Mouse (Mus musculus): ENCODE measurements around the gene Ephb6. TPM values are rescaled to one million over a fixed set of nuclear protein-coding genes. Genes with fewer than 3 reads are reported as not detected.
"Not testable (repeated sequence)": the region's sequence is repeated elsewhere in the genome, so short reads cannot be mapped to it uniquely, and the experiment has no call there.

Ephb6 gene
- total RNA-seq (2021) = 100 to 1,000 TPM; 131 to 163 TPM

DNA sequence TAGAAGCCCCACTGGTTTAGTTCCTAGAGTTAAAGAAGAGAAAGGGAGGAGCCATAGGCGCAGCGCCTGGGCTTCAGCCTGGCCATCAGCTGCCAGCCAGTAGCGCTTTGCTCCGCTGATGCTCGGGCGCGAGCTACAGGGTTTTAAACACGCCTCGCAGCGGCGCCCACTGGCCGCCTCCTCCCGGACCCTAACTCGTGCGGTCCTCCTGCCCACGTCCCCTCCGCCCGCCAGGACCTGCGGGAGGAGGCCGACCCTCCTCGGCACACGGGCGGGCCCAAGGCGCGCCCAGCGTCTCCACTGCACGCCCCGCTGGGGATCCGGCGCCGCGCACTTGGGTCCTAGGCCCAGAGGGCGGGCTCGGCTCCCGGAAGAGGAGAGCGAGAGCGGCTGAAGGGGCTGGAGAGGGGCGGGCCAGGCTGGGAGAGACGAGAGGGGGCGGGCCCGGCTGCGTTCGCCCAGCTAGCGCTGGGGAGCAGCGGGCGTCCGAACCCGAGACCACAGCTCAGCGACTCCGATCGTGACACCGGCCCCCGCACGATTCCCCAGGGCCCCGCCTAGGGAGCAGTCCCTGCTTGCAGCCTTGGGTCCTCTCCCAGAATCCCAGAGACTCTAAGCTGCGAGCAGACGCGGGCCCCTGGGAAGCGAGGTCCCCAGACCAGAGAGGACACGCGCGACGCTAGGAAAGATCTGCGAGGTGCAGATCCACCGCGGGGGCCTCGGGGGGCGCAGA lies at the start of gene Ephb6:
Ephb6 (plus strand) TSS at position 422 of the 733 bp plus-strand sequence.
- DNase-seq (ENCODE audit: extremely low spot score in 1 of 2, low spot score in 2 of 2) = peak; percentile 59 to 88
- intact Hi-C loops (cut with DNase I) = loop anchor here (5.0 kb wide), 1 partner anchor 662 kb away; no protein-coding TSS in a partner anchor

DNA sequence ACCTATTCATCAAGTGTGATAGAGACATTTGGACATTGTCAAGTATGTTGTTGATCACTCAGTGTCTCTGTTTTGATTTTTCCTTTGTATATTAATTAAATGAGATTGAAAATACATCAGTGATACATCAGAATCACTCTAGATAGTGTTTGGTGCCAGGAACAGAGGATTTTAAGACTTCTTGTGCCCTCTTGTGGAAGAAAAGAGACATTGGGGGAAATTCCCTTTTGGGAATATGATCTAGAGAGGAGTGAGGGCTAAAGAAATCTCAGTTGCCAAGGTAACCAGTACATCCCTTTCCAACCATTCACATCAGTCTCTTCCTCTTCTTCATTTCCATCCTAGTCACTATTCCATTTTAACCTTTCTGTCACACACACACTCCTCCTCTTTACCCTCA lies 48.9 kb upstream of the Ephb6 start:
- peak in 1 of 2 experiments; percentile 48 for DNase-seq (ENCODE audit: extremely low spot score in 1 of 2, low spot score in 2 of 2)
- intact Hi-C loops (cut with DNase I) = loop anchor here (5.0 to 10.0 kb wide), 2 partner anchors 362 to 419 kb away; no protein-coding TSS in a partner anchor

DNA sequence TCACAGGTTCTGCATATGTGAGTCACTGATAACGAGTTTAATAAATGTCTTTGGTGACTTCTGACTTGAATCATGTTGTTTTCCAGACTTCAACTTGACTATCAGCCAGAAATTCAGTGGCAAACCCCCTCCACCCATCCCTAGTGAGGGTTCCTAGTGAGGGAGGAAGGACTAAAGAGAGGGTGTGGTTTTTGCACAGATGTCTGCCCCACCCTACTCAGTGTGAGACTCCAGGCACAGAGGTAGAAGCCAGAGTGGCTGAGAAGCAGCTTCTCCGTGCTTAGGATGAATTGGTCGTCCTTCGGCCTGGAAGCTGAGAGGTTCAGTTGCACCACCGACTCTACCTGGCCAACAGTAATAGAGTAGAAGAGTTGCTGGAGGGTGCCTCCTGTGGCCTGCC lies 47.8 kb upstream of the Ephb6 start:
- intact Hi-C loops (cut with DNase I) = loop anchor here (5.0 to 10.0 kb wide), 2 partner anchors 363 to 420 kb away; no protein-coding TSS in a partner anchor
- no peak for DNase-seq (ENCODE audit: extremely low spot score in 1 of 2, low spot score in 2 of 2)

DNA sequence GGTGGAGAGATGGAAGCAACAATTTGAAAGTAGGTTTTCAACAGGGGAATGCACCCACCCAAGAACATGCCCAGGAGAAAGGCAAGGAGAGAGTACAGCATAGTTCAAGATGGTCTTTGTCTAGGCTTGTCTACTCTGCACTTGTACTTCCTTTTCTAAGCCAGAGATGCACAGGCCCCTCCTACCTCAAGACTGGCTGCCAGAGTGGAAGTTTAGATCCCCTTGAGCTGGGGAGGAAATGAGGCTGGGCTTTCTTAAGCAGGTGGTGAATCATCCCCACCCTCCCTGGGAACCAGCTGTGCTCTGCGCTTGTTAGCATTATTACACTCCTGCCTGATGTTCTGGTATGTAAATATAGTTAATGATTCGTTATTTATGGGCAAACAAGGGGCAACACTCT lies 47.0 kb upstream of the Ephb6 start:
- no peak for DNase-seq (ENCODE audit: extremely low spot score in 1 of 2, low spot score in 2 of 2)
- intact Hi-C loops (cut with DNase I) = loop anchor here (5.0 to 10.0 kb wide), 2 partner anchors 363 to 421 kb away; no protein-coding TSS in a partner anchor

DNA sequence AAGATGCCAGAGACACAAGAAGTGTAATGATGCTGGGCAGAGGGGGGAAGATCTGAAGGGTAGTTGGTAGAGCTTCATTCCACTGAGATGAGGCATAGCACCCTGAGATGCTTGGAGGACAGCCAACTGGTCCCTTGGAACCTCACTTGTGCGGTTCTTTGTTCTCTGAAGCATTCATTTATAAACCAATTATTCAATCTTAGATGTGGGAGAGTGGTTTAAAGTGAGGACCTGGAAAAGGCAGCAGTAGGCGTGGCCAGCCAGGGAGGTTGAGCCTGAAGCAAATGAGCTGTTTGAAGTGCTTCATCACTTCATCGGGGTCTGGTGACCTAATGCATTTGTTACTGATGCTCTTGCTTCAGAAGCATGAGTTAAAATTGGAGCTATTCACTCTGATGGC lies 46.0 kb upstream of the Ephb6 start:
- no peak for DNase-seq (ENCODE audit: extremely low spot score in 1 of 2, low spot score in 2 of 2)
- intact Hi-C loops (cut with DNase I) = loop anchor here (5.0 to 10.0 kb wide), 2 partner anchors 365 to 422 kb away; no protein-coding TSS in a partner anchor

DNA sequence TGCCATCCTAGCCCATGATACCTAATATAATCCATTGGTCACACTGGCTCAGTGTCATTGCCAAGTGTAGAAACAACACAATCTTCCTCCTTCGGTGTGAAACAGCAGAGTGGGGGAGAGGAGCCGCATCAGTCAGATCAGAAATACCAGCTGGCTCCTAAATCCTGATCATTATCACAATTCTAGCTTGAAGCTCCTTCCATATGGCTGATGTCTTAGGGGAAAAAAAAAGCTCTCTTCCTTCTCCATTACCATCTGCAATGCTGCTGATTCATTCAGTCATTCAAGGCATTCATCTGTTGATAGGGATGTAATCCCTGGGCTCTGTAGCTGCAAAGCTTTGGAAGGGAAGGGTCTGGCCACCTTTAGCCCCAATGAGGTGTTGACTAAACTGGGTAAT lies 45.0 kb upstream of the Ephb6 start:
- peak in 1 of 2 experiments; percentile 33 for DNase-seq (ENCODE audit: extremely low spot score in 1 of 2, low spot score in 2 of 2)
- intact Hi-C loops (cut with DNase I) = no loop called here

DNA sequence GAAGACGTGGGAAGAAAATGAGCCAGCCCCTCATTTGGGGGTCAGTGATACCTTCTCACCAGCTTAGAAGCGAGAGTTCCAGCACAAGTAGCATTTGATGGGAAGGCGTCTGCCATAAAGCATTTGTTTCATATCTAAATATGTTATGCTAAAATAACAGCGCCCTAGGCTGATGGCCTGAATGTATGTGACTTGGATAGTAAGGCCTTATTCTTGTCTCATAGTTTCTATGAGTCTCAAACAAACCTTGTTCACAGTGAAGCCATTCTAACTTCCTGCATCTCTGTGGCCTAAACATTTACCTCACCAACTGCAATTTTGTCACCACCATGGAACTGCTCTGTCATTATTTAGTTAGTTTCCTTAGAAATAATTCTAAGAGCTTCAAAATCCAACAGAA lies 42.7 kb upstream of the Ephb6 start:
- no peak for DNase-seq (ENCODE audit: extremely low spot score in 1 of 2, low spot score in 2 of 2)
- intact Hi-C loops (cut with DNase I) = no loop called here

DNA sequence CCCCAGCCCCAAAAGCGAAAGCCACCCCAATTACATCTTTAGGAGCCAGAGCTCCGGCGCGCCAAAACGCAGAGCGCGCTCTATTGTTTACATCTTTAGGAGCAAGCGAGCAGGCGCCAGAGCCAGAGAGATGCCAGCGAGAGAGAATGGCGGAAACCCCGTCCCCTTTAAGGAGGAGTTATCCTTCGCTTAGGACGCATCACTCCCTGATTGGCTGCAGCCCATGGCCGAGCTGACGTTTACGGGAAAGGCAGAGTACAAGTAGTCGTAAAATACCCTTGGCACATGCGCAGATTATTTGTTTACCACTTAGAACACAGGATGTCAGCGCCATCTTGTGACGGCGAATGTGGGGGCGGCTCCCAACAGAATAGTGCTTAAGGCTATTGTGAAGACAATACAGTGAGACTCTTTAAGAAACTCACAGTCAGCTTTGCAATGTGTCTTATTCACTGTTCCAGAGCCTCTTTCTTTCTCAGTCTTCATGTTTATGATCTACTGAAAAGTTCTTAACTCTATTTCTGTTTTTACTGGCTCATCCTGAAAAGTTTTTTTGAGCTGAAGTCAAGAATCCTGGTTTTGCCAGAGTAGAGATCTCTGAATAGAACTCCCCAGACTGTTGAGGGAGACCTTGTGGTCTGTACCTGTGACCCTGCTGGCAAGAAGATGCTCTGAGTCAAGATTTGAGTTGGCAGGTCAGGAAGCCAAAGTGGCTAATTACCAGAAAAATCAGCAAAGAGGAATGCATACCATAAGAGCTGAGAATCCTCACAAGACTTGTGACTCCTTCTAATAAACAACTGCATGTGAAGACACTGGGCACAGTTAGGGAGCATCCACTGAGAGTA lies 42.0 kb upstream of the Ephb6 start:
- DNase-seq (ENCODE audit: extremely low spot score in 1 of 2, low spot score in 2 of 2); intact Hi-C loops (cut with DNase I): not testable (repeated sequence)

DNA sequence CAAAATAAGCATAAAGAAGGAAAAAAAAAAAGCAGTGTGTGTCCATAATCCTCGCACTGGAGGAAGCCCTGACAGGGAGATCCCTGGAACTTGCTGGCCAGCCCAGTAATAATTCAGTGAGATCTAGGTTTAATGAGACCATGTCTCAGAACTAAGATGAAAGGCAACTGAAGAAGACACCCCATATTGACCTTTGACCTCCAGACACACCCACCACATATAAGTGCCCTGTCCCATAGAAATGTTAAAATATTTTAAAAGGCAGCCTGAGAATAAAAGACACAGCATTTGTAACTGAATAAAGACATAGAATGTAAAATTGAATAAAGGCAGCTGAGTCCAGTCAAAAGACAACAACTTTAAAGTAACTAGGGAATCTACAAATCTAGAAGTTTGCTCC lies 40.0 kb upstream of the Ephb6 start:
- intact Hi-C loops (cut with DNase I) = no loop called here
- DNase-seq (ENCODE audit: extremely low spot score in 1 of 2, low spot score in 2 of 2) = no peak

DNA sequence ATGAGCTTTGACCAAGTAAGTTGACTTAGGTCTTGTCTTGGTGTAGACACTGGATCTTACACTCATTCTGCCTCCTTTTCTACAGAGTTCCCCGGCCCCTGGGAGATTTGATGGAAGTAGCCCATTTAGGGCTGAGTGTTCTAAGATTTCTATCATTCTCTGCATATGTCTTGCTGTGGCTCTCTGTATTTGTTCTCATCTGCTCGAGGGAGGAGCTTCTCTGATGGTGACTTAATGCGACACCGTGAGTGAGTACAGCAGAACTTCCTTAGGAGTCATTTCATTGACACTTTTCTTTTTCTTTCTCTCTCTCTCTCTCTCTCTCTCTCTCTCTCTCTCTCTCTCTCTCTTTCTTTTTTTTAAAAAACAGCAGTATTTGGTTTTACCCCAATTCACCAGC lies 38.3 kb upstream of the Ephb6 start:
- DNase-seq (ENCODE audit: extremely low spot score in 1 of 2, low spot score in 2 of 2) = no peak
- intact Hi-C loops (cut with DNase I) = no loop called here

DNA sequence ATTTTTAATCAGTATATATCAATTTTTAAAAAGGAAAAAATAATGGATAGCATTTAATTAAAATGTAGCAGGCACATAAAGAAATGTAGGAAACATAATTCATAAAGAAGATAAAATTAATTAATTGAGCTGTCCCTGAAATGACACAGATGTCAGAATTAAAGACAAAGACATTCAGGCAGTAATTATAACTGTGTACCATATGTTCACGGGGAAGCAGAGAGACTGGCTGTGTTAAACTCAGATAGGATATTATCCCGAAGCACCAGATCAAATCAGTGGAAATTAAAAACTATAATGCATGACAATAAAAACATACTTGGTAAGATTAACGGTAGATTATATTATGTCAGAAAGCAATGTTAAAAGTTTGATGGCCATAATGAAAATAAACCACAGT lies 36.2 kb upstream of the Ephb6 start:
- intact Hi-C loops (cut with DNase I) = no loop called here

DNA sequence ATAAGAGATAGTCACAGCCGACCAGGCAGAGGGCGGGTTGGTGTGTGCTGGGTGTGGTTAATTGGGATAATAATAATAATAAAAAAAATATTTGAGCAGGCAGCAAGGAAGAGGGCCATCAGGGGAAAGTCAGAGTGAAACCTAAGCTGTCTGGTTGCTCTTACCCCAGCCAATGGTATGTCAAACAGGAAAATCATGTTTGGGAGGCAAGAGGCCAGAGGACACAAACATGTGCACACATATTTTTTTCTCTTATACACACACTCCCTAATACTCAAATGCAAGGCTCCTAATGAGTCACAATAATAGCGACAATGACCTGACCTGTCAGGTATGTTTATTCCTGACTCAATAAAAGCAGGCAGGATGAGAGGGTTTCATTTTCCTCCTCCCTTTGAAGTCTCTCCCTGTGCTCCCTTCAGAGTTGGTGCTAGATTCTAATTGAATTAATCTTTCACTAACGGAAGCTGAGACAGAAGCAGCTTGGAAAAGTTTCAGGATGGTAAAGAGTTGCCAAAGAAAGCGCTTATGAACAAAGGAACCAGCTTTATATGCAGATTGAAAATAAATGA lies 28.7 kb upstream of the Ephb6 start:
- intact Hi-C loops (cut with DNase I) = no loop called here

More for the DNA sequence above, 36.2 kb upstream of the Ephb6 start:
- DNase-seq (ENCODE audit: extremely low spot score in 1 of 2, low spot score in 2 of 2) = no peak

DNA sequence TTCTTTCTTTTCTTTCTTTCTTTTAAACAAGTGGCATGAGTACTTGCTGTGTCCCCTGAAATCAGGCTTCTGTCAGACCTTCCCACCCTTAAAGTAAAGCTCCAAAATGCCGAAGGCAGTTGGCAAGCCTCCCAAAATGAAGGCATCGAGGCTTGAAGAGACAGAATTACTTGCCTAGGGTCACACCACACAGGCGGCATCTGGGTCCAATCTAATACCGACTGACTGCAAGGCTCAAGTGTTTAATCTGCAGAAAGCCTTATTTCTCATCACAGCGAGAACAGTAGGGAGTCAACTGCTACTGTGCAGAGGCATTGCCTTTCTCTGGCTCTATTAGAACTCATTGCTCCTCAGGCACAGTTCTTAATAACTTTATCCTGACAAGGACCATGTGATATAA lies 28.0 kb upstream of the Ephb6 start:
- DNase-seq (ENCODE audit: extremely low spot score in 1 of 2, low spot score in 2 of 2) = no peak
- intact Hi-C loops (cut with DNase I) = no loop called here

More for the DNA sequence above, 28.7 kb upstream of the Ephb6 start:
- no peak for DNase-seq (ENCODE audit: extremely low spot score in 1 of 2, low spot score in 2 of 2)

DNA sequence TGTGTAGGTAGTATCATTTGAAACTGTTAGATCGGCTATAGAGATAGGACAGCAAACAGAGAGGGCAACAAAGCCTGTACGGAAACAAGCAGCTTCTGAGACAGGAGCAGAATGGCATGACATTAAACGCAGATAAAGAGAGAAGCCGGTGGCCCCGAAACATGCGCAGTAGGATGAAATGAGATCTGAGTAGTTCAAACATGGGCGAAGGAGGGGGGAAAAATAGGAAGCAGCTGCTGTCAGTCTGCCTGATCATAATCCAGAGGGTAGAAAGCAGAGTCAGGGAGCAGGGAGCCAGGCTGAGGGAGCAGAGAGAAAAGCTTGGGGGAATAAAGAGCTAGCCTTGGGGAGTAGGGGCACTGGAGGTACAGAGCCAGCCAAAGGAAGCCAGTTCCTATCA lies 24.0 kb upstream of the Ephb6 start:
- intact Hi-C loops (cut with DNase I) = no loop called here
- no peak for DNase-seq (ENCODE audit: extremely low spot score in 1 of 2, low spot score in 2 of 2)

DNA sequence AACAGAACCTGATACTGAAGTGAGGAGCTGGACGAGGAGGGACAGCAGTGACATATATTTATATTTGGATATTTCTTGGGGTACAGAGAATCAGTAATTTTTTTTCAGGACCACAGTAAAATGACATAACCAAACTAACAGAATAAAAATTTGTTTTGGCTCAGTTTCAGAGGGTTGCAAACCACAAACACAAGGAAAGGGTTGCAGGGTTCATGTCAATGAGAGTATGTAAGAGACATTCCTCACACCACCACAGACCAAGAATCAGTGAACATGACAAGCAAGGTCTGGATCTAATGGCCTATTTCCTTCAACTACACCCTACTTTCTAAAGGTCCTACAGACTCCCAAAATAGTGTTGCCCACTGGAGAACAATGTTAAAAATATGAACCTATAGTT lies 23.1 kb upstream of the Ephb6 start:
- intact Hi-C loops (cut with DNase I) = no loop called here
- DNase-seq (ENCODE audit: extremely low spot score in 1 of 2, low spot score in 2 of 2) = no peak

DNA sequence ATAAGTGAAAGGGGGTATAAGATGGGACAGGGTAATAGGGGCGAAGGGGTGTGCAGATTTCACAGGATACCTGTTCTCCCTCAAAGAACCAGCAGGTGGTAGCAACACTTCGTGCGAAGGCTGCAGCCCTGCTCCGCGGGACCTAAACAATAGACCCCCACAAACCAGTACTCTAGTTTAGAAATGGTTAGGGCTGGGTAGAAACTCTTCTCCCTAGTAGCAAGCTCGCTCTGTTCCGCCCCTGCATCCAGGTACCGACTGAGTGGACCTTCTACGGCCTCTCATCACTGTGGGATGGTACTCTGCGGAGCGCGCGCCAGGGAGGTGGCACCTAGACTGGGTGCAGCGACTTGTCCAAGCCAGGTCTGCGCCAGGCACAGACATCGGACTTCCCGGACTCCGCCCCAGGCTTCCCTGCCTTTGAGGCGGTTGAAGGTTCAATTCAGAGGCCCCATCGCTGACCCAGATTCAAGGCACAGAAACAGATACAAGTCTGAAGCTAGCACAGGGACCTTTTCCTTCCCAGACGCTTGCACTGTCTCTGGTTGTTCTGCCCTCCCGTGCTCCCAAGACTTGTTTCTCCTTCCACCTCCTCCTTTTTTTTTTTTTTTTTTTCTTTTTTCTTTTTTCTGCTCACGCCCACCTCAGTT lies 756 bp upstream of the Ephb6 start:
- peak in 1 of 2 experiments; percentile 53 for DNase-seq (ENCODE audit: extremely low spot score in 1 of 2, low spot score in 2 of 2)
- intact Hi-C loops (cut with DNase I) = loop anchor here (5.0 kb wide), 3 partner anchors 593 to 978 kb away; no protein-coding TSS in a partner anchor

DNA sequence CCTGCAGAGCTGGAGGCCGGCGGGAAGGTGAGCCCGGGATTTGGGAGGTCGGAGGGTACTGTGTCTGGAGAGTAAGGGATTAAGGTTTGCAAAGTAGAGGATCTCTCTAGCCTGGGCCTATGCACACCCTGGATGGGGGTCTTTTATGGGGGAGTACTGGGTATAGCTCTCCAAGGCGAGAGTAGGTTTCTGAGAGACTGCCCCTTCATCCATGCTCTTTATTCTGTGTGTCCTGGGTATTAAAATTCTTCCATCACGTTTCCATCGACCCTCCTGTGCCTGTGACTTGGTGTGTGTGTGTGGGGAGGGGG lies 467 bp downstream of the Ephb6 start:
- intact Hi-C loops (cut with DNase I) = loop anchor here (5.0 kb wide), 1 partner anchor 662 kb away; no protein-coding TSS in a partner anchor
- DNase-seq (ENCODE audit: extremely low spot score in 1 of 2, low spot score in 2 of 2) = no peak

DNA sequence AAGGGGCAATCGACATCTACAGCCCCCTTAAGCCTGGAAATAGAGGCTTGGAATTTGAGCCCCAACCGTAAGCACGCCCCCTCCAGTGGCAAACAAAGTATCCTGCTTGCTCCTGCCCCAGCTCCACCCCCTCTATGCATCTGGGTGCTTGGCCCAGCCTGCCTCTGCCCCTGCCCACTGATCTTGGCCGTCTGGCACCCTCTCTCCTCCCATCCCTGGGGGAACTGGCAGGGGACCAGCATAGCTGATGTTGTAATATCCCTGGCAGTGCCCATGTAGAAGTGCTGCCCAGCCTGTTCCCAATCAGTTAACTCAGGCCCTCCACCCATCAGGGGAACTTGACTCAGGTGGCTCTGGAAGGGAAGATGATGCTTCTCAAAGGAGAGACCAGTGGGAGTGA lies 932 bp downstream of the Ephb6 start:
- DNase-seq (ENCODE audit: extremely low spot score in 1 of 2, low spot score in 2 of 2) = peak in 1 of 2 experiments; percentile 72
- intact Hi-C loops (cut with DNase I) = loop anchor here (5.0 kb wide), 1 partner anchor 661 kb away; no protein-coding TSS in a partner anchor

DNA sequence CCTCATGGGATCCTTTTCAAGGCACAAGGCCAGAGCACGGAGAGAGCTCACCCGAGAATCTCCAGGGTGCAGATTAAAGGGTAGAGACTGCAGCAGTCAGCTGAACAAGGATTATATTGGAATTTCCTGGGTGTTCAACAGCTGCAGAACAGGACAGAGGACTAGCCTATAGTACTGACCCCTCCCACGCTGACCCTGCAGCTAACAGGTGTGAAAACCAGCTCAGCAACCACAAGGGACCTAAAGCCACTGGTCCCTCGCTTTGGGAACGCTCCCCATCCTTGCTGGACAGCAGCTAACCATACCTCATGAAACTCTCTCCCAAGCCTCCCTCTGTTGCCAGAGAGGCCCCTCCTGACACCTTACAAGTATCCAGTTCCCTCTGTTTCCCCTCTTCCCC lies 2.4 kb downstream of the Ephb6 start:
- DNase-seq (ENCODE audit: extremely low spot score in 1 of 2, low spot score in 2 of 2) = peak in 1 of 2 experiments; percentile 18
- intact Hi-C loops (cut with DNase I) = loop anchor here (5.0 kb wide), 1 partner anchor 660 kb away; no protein-coding TSS in a partner anchor
